Mouse (Mus musculus): Measurements from ENCODE around the gene Sema6b. TPM values are rescaled to one million over a fixed set of nuclear protein-coding genes. Genes with fewer than 3 reads are reported as not detected.

The Sema6b gene
- 1.4 TPM for polyA plus RNA-seq (2012; fragmentation: generic; extraction: Trizol)

- TF ChIP-seq MYOD1 (IDR thresholded peaks at IDR 0.05; ENCODE audit: control insufficient read depth in 1 of 3, insufficient read length in 2 of 3, low read depth in 2 of 3) (peak in 2 of 3 experiments; percentile 13 to 49), E2F4 (IDR thresholded peaks at IDR 0.05; ENCODE audit: insufficient read depth) (no peak), CEBPB (IDR thresholded peaks at IDR 0.05; ENCODE audit: insufficient read depth, poor library complexity, severe bottlenecking) (no peak), POLR2AphosphoS2 (IDR thresholded peaks at IDR 0.05; ENCODE audit: insufficient read length, low read depth) (no peak), SRF (IDR thresholded peaks at IDR 0.05; ENCODE audit: control insufficient read depth, insufficient read length, low read depth) (no peak), MAX (IDR thresholded peaks at IDR 0.05; ENCODE audit: low read depth) (no peak), MYOG (IDR thresholded peaks at IDR 0.05; ENCODE audit: control insufficient read depth in 1 of 3, insufficient read depth in 1 of 3, insufficient read length in 2 of 3, low read depth in 2 of 3) (peak in 2 of 3 experiments; percentile 68 to 71), TCF12 (IDR thresholded peaks at IDR 0.05; ENCODE audit: insufficient read depth, poor library complexity, severe bottlenecking) (no peak), TCF3 (IDR thresholded peaks at IDR 0.05; ENCODE audit: insufficient read length, low read depth) (peak; percentile 36)
- peaks cover 82% of the 10 kb centered on the region for H3K27me3 ChIP-seq (ENCODE audit: control insufficient read depth, insufficient read depth, insufficient read length)
- H3K4me2 ChIP-seq (ENCODE audit: low read depth), result peak within 1 kb of the TSS; percentile 55
- H3K79me2 ChIP-seq (ENCODE audit: control insufficient read depth, insufficient read depth), result no peaks in the 10 kb centered on the region
- H3K36me3 ChIP-seq (ENCODE audit: control insufficient read depth, insufficient read depth), result no peaks in the 10 kb centered on the region
- no peak within 1 kb of the TSS for H3ac ChIP-seq (ENCODE audit: control insufficient read depth, insufficient read length)
- no peak within 1 kb of the TSS for H3K4me3 ChIP-seq
These were observed at the start of gene Sema6b for GRCm38 (mm10) chr17:56139858-56140595. Gene Sema6b (minus strand): TSS chr17:56140343.

DNA sequence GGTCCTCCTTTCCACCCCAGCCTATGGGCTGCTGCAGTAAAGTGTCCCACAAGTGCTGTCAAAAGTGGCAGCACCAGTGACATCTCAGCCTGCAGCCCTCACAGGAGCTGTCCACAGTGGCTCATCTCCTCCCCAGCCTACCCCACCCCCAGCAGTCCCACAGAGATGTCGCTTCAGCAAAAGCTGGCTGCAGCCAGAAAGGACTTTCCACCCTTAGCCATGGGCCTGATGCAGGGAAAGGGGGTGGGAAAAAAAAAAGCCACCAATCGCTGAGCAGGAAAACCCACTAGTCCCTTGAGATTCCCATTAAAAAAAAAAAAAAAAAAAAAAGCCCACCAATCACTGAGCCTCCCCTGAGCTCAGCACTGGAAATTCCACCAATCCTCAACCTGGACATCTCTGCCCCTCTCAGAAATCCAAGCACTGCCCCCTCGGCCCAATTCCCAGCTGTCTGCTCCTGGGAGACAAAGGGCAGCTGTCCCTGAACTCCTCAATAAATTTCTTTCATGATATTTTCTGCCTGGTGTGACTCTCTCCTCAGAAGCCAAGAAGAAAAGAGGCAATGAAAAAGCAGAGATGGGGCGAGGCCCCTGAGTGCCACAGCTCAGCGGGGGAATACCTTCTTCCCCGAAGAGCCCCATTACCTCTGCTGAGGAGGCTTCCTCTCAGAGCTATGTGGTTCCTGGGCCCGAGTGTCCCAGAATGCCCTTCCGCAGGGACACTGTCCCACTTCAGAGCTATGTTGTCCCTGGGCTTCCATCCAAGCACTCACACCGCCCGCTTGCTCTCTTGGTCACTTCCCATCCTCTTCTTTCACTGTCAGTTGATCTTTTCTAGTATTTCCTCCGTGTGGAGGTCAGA lies 45.4 kb upstream of the Sema6b start:
- Histone ChIP-seq H3K36me3 (ENCODE audit: control insufficient read depth, insufficient read depth) (no peaks in the 10 kb centered on the region), H3ac (ENCODE audit: control insufficient read depth, insufficient read length) (no peak overlapping the region), H3K27me3 (ENCODE audit: control insufficient read depth, insufficient read depth, insufficient read length) (no peaks in the 10 kb centered on the region), H3K4me2 (ENCODE audit: low read depth) (peak overlapping the region; percentile 90), H3K4me3 (peak overlapping the region; percentile 86), H3K79me2 (ENCODE audit: control insufficient read depth, insufficient read depth) (peaks cover 17% of the 10 kb centered on the region)
- TF ChIP-seq POLR2A (IDR thresholded peaks at IDR 0.05; ENCODE audit: insufficient read length, low read depth), result no peak
- TF ChIP-seq POLR2AphosphoS2 (IDR thresholded peaks at IDR 0.05; ENCODE audit: insufficient read length, low read depth), result no peak
- no peak for TF ChIP-seq TCF12 (IDR thresholded peaks at IDR 0.05; ENCODE audit: insufficient read depth, poor library complexity, severe bottlenecking)
- TF ChIP-seq MYOD1 (IDR thresholded peaks at IDR 0.05; ENCODE audit: control insufficient read depth in 1 of 3, insufficient read length in 2 of 3, low read depth in 2 of 3), result peak in 2 of 3 experiments; percentile 61 to 63
- TF ChIP-seq E2F4 (IDR thresholded peaks at IDR 0.05; ENCODE audit: insufficient read depth), result no peak
- TF ChIP-seq MYOG (IDR thresholded peaks at IDR 0.05; ENCODE audit: control insufficient read depth in 1 of 3, insufficient read depth in 1 of 3, insufficient read length in 2 of 3, low read depth in 2 of 3), result peak in 2 of 3 experiments; percentile 28 to 48
- TF ChIP-seq USF1 (IDR thresholded peaks at IDR 0.05; ENCODE audit: low read depth), result no peak

DNA sequence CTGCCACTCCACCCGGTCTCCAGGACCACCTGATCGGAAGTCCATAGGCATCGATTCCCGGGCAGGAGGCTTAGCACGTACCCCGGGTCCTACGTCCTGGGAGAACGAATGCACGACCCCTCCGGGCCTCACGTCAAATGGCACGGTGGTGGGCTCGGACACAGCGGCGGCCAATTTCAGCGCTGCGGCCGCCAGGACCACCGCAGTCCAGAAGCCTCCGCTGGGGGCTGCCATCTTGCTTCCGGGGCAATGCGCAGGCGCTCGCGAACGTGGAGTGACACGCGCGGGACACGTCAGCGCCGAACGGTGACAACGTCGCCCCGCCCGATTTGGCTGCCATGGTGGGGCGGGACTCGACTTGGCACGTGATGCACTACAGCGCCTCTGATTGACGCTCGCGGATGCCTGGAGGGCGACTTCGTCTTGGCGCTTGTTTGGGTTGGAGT lies 43.5 kb upstream of the Sema6b start, which contains the start of gene Mydgf:
Gene Mydgf, minus strand, starts transcription at position 263 of the 446 bp plus-strand sequence.
- peak within 1 kb of the TSS; percentile 90 for H3K4me2 ChIP-seq (ENCODE audit: low read depth)
- peak; percentile 91 for TF ChIP-seq SRF (IDR thresholded peaks at IDR 0.05; ENCODE audit: control insufficient read depth, insufficient read length, low read depth)
- TF ChIP-seq E2F4 (IDR thresholded peaks at IDR 0.05; ENCODE audit: insufficient read depth), result no peak
- no peak for TF ChIP-seq MAX (IDR thresholded peaks at IDR 0.05; ENCODE audit: low read depth)
- no peak for TF ChIP-seq TCF3 (IDR thresholded peaks at IDR 0.05; ENCODE audit: insufficient read length, low read depth)
- peak in 2 of 3 experiments; percentile 34 to 37 for TF ChIP-seq MYOD1 (IDR thresholded peaks at IDR 0.05; ENCODE audit: control insufficient read depth in 1 of 3, insufficient read length in 2 of 3, low read depth in 2 of 3)
- TF ChIP-seq REST (IDR thresholded peaks at IDR 0.05; ENCODE audit: insufficient read depth, insufficient read length), result no peak
- peak; percentile 75 for TF ChIP-seq POLR2A (IDR thresholded peaks at IDR 0.05; ENCODE audit: insufficient read length, low read depth)
- no peak for TF ChIP-seq TCF12 (IDR thresholded peaks at IDR 0.05; ENCODE audit: insufficient read depth, poor library complexity, severe bottlenecking)
- TF ChIP-seq USF1 (IDR thresholded peaks at IDR 0.05; ENCODE audit: low read depth), result peak; percentile 97
- TF ChIP-seq MYOG (IDR thresholded peaks at IDR 0.05; ENCODE audit: control insufficient read depth in 1 of 3, insufficient read depth in 1 of 3, insufficient read length in 2 of 3, low read depth in 2 of 3), result no peak
- peak; percentile 64 for TF ChIP-seq POLR2AphosphoS2 (IDR thresholded peaks at IDR 0.05; ENCODE audit: insufficient read length, low read depth)
- no peak for TF ChIP-seq CEBPB (IDR thresholded peaks at IDR 0.05; ENCODE audit: insufficient read depth, poor library complexity, severe bottlenecking)
- no peaks in the 10 kb centered on the region for H3K27me3 ChIP-seq (ENCODE audit: control insufficient read depth, insufficient read depth, insufficient read length)
- H3K4me3 ChIP-seq, result peak within 1 kb of the TSS; percentile 86
- peaks cover 17% of the 10 kb centered on the region for H3K79me2 ChIP-seq (ENCODE audit: control insufficient read depth, insufficient read depth)
- H3ac ChIP-seq (ENCODE audit: control insufficient read depth, insufficient read length), result peak within 1 kb of the TSS; percentile 76
- no peaks in the 10 kb centered on the region for H3K36me3 ChIP-seq (ENCODE audit: control insufficient read depth, insufficient read depth)

GRCm38 (mm10) chr17:56182975-56183657 lies 43.0 kb upstream of the Sema6b start:
- peaks cover 17% of the 10 kb centered on the region for H3K79me2 ChIP-seq (ENCODE audit: control insufficient read depth, insufficient read depth)
- no peak for TF ChIP-seq USF1 (IDR thresholded peaks at IDR 0.05; ENCODE audit: low read depth)
- TF ChIP-seq SRF (IDR thresholded peaks at IDR 0.05; ENCODE audit: control insufficient read depth, insufficient read length, low read depth), result no peak
- no peak for TF ChIP-seq MYOG (IDR thresholded peaks at IDR 0.05; ENCODE audit: control insufficient read depth in 1 of 3, insufficient read depth in 1 of 3, insufficient read length in 2 of 3, low read depth in 2 of 3)
- TF ChIP-seq REST (IDR thresholded peaks at IDR 0.05; ENCODE audit: insufficient read depth, insufficient read length), result no peak
- TF ChIP-seq E2F4 (IDR thresholded peaks at IDR 0.05; ENCODE audit: insufficient read depth), result no peak
- no peak for TF ChIP-seq TCF3 (IDR thresholded peaks at IDR 0.05; ENCODE audit: insufficient read length, low read depth)
- peak overlapping the region; percentile 87 for H3K4me2 ChIP-seq (ENCODE audit: low read depth)
- peak overlapping the region; percentile 86 for H3K4me3 ChIP-seq
- no peaks in the 10 kb centered on the region for H3K27me3 ChIP-seq (ENCODE audit: control insufficient read depth, insufficient read depth, insufficient read length)
- no peaks in the 10 kb centered on the region for H3K36me3 ChIP-seq (ENCODE audit: control insufficient read depth, insufficient read depth)
- H3ac ChIP-seq (ENCODE audit: control insufficient read depth, insufficient read length), result peak overlapping the region; percentile 76

Measured in myocyte (in vitro differentiated cells).